Mouse (Mus musculus) right cerebral cortex, adult 18-20 months (tissue): ENCODE data around the gene Vmn2r107.

Experiments
- DNase-seq: peaks from one replicate; pipeline ENCODE4 v3.0.0; 2022; ENCODE audit warnings: mixed read lengths

The Vmn2r107 gene

GRCm38 (mm10) chr17:20344942-20345341 lies at the start of gene Vmn2r107:
TSS of gene Vmn2r107 (plus strand) at chr17:20345242.
- no peak for DNase-seq

DNA sequence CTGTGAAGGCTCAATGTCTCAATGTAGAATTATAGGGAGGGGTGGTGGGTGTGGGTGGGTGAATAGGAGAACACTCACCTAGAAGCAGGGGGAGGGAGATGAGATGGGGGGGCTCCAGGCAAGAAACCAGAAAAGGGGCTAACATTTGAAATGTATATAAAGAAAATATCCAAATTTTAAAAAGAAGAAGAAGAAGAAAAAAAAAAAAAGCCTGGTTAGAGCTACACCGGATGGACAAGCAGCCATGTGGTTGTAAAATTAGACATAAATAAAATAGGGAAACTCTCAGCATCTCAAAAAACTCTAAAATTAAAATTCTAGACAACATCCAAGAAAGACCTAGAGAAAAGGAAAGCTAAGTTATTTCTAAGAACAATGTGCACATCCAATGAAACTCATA lies 39.3 kb upstream of the Vmn2r107 start:
- DNase-seq: no peak

DNA sequence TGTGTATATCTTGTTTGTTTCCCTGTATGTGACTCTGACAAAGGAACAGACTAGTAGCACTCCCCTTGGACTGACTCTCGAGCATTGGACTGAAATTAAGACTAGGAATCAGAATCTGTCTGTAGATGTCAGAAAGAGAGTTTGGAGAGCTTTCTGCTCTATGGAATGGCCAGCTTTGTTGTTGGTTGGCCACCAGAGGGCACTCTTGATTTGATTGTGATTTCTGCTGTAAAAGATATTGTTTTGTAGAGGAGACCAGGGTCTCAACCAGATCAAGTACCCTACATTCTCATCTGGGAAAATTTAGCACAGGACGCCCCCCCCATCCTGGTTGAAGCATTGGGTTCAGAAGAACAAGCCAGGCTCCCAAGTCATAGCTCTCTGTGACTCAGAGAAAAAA lies 54.1 kb downstream of the Vmn2r107 start:
- DNase-seq: no peak

DNA sequence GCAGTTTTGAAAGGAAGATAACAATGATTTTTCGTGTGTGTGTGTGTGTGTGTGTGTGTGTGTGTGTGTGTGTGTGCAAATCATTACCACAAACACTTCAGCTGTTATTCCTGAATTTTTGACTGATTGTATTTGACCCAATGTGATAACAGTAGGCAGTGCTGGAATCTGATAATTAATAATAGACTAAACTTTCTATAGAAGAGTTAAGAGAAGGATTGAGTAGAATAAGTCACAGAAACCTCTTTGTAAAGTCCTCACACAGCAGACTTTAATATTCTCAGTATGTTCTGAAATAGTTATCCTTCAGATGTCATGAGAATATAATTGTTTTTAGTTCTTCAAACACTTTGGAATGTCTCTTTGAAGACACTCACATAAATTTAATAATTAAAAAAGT lies 68.8 kb downstream of the Vmn2r107 start, which contains the start of gene Vmn1r224:
Gene Vmn1r224, plus strand, starts transcription at position 301 of the 400 bp plus-strand sequence.
- DNase-seq: no peak
